Mouse (Mus musculus) common myeloid progenitor, adult 5-6 weeks (primary cell): ENCODE data around the gene Hoxd4. TPM values are rescaled to one million over a fixed set of nuclear protein-coding genes. Genes with fewer than 3 reads are reported as not detected.

Experiments used
- ATAC-seq: replicated peaks from 2 replicates; pipeline ENCODE4 v1.8.0; 2016; ENCODE audit warnings: low read depth, mild to moderate bottlenecking, moderate TSS enrichment, inconsistent platforms; ENCODE audit not compliant: poor library complexity, severe bottlenecking
- total RNA-seq: library from RNA; stranded (forward); fragments of 200-1000, 187-1606 nt; gene quantifications from 2 replicates; pipeline ENCODE4 v1.2.3, GENCODE M21; 2017

Hoxd4 gene
- total RNA-seq, 1 experiment from 2014 or later, result not detected

- ATAC-seq, result no peak
Measured at GRCm38 (mm10) chr2:74678891-74679595, 32.7 kb upstream of the Hoxd4 start, which contains the start of gene Hoxd11. Gene Hoxd11 (plus strand): TSS chr2:74679557.

DNA sequence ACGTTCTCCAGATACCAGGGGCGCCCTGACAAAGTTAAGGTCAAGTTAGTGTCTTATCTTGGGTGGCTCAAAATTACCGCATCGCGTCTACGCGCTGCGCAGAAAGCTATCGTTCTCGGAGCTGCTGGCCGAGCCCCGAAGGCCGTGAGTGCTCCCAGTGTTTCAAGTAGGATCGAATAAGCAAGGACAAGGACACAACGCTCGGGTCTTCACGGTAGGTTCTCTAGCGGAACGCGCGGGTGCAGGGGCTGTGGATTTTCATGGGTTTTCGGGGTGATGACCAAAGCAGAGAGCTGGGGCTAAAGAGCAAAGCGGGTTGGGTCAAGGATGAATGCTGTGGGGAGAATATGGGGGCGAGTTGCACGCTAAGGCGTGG lies 32.1 kb upstream of the Hoxd4 start:
- ATAC-seq, result peak; percentile 40; the same call in 1 of the 2 replicates

DNA sequence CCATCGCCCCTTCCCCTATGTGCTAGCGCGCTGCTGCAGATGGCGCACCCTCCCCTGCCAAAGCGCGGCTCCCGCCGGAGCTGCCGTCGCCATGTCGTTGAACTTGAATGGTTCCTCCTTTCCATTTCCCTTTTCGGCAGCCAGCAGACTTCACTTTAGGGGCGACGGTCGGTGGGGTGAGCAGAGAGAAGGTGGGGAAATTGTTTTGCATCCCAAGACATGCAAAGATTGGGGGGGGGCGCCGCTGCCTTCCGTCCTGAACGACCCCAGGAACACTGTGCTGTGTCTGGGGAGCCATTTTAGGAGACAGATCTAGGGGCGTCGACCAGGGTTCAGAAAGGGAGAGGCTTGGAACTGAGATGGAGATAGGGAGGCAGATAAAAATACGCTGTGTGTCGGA lies 31.7 kb upstream of the Hoxd4 start:
- ATAC-seq, result peak; percentile 52; the same call in 1 of the 2 replicates

DNA sequence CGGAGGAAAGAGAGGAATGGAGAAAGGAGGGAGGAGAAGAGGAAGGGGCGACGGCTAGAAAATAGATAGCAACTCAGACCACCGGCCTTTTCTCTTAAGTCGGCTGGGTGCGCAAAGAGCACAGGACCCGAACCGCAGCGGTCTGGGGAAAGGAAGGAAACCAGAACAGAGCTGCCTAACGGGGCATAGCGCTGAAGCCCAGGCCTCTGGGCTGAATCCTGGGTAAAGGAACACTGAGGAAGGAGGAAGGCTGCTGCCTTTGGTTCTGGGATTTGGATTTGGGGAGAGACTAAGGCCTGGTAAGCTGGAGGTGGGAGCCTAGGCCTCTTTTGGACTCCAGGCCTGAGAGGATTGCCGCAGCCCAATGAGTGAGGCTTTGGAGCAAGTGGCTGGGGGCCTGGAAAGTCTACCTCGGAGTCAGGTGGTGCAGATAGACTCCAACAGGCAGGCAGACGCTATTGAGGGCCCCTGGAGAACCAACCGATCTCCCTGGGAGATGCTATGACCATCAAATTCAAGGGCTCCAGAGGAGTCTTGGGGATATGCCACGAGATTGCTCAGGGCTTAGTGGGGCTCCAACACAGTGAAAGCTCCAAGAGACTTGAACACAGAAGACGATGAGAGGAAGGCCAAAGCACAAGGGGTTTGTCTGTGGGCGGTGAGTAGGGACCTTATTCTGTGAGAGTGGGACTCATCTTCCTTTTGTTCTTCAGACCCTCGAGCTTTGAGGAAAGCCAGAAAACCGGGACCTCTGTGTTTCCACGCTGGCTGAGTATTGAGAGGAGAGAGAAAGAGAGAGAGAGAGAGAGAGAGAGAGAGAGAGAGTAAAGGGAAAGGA lies 30.9 kb upstream of the Hoxd4 start:
- no peak for ATAC-seq

- ATAC-seq, result no peak
Measured at GRCm38 (mm10) chr2:74681594-74682531, 29.9 kb upstream of the Hoxd4 start.

DNA sequence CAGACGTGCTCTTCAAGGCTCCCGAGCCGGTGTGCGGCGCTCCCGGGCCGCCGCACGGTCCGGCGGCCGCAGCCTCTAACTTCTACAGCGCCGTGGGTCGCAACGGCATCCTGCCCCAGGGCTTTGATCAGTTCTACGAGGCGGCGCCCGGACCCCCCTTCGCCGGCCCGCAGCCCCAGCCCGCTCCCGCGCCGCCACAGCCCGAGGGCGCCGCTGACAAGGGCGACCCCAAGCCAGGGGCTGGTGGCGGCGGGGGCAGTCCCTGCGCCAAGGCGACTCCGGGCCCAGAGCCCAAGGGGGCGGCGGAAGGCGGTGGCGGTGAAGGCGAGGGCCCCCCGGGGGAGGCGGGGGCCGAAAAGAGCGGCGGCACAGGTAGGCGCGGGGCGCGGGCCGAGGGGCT lies 28.9 kb upstream of the Hoxd4 start:
- no peak for ATAC-seq

- no peak for ATAC-seq
Measured at GRCm38 (mm10) chr2:74683471-74683951, 28.2 kb upstream of the Hoxd4 start.

DNA sequence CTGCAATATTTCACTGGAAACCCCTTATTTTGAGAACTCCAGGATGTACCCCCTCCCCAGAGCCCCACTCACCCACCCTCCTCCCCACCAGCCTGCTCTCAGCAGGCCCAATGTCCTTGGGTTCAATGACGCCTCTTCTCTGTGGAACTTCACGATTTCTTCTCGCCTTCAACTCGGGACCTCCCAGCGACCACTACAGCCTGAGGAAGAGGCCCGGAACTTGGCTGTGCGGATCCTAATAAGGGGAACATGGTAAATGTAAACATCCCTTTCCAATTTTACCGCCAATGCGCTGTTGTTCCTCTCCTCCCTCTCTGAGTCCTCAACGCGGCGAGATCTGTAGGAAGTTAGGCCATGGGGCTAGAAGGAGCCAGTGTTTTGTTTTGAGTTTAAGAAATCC lies 27.6 kb upstream of the Hoxd4 start:
- no peak for ATAC-seq

DNA sequence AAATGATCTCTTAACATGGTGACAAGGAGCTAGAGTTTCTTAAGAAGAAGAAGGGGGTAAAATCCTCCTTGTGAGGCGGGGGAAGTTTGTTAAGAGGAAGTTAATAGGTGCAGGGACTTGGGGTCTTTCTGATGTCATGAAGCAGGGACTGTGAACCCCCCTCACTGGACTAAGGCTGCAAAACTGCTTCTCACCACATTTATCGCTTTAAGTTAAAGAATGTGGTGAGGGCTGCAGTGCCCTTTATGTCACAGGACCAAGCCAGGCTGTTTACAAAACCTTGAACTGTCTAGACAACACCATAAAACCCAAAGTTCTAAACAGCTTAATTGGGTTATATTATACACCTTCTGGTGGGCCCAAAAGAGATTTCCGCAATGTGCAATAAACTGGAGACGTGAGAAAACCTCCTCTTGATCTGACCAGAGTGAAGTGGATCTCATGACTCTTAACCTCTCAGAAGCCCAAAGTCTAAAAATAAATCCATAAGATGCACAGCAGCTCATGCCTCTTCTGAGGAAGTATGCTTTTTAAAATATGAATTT lies 26.6 kb upstream of the Hoxd4 start:
- no peak for ATAC-seq

- 0 out of 2 replicates have a peak, but pooled peaks have one; percentile 51 for ATAC-seq
Measured at GRCm38 (mm10) chr2:74686301-74686987, 25.3 kb upstream of the Hoxd4 start.

GRCm38 (mm10) chr2:74686988-74687697 lies 24.6 kb upstream of the Hoxd4 start:
- no peak for ATAC-seq

- no peak for ATAC-seq
Measured at GRCm38 (mm10) chr2:74687698-74688555, 23.8 kb upstream of the Hoxd4 start.

DNA sequence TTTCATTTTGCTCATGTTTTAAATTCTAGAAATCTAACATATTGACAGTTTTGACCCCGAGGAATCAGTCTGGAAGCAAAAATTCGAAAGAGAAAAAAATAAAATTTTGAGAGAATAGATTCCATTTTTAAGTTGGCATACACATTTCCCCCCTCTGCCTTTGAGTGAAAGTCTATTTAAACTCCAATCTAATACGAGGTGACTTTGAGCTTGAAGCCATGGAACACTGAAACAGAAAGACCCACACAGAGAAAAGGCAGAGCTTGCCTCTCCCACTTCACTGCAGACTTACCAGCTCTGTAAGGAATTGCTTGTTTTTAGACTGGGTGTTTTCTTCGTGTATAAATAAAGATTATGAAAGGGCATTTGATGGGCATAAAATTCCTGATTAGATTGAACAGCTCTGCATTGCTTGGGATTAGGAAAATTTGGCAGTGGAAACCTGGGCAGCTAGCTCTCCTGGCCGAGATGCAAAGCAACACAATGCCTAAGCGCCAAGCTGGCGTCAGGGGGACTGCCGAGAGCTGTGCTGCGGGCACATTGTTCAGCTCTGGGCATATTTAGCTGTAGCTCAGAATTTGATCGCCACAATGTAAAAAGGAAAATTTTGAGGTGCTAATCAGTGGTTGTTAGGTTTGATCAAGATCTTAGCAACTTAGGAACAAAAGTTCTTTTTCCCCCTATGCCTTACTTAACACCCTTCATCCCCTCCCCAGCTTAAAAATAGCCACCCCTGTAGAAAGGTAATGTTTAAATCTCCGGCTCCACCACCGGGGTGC lies 22.7 kb upstream of the Hoxd4 start:
- no peak for ATAC-seq

- ATAC-seq, result peak; percentile 48
Measured at GRCm38 (mm10) chr2:74689574-74690337, 22.0 kb upstream of the Hoxd4 start.

DNA sequence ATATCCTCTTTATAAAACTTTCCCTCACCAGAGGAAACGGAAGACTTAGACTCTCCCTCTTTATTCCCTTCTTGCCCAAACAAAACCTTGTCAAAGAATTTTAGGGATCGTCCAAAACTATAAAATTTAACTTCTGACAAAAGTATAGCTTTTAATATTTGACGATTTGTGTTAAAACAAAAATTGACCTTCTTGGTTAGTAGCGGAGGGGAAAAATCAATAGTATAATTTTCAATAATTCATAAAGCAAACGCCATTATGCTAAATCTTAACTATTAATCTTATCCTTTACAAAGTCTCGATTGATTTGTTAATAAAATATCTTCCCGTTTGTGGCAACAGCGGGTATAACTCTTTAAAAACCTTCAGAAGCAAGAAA lies 21.4 kb upstream of the Hoxd4 start:
- no peak for ATAC-seq
